Mouse (Mus musculus) cerebral cortex, adult 2 months (tissue): ENCODE measurements around the gene Trappc4.

Experiments
- WGBS: fragments of 180-500 bp; shearing (Covaris S2); methylation state at CpG from one replicate; pipeline ENCODE4 v1.1.7; 2018; 5-methylcytosine and 5-hydroxymethylcytosine counted together

Gene Trappc4

DNA sequence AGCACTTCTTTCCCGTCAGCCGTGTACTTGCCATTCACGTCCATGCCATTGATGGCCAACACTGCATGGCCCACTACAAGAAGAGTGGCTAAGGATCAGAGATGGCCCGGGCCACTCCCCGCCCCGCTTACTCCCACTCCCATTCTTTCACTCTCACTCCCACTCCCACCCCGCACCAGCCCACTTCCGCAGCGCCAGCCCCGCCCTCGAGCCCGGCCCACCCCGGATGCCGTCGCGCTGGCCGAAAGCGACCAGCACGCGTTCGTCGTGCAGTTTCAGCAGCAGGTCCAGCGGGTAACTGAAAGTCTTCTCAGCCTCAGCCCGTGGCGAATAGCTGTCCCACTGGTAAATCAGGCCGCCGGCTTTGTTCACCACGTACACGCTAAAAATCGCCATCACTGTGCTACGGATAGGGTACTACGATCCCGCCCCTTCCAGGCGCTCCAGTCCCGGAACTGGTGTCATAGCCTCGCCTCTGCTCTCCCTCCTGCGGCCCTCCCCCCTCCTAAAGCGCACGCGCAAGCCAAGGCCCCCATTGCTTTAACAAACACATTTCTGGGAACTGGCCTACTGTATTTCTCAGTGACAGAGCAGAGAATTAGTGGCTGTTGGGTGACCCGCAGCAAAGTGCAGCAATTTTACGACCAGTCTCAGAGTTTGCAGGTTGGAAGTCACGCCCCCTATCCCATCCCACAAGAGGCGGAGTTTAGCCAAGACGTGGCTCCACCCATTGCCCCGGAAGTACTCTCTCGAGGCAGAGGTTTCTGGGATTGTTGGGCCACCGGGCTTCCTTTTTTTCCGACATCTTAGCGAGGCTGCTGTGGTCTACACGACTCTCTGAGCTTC lies at the start of gene Trappc4, which contains the start of gene Rps25:
Trappc4 (minus strand) TSS at position 695 of the 846 bp plus-strand sequence.
Rps25 (plus strand) TSS at position 234 of the 846 bp plus-strand sequence.
- under 1% methylated on average over 51 of the region's 51 CpGs for WGBS

DNA sequence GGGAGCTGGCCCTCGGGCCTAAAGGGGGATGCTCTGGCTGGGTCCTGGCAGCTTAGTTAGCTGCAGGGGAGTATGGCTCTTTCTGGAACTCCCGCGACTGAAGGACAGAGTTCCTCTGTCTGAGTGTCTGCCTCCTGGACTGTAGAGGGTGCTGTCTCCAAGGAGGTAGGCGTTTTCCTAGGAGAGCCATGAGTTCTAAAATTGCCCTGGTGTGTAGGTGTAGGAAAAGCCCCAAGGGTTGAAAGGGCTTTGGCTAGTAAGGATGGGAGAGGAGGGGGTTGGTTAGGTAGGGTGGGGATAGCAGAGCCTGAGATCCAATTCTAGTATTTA lies 47.5 kb upstream of the Trappc4 start, which contains the start of gene Upk2:
Upk2 (minus strand) TSS at position 86 of the 330 bp plus-strand sequence.
- WGBS = 36% methylated on average over 4 of the region's 4 CpGs

- WGBS = 15% methylated on average over 14 of the region's 14 CpGs
These were observed 46.9 kb upstream of the Trappc4 start for GRCm38 (mm10) chr9:44454132-44454890.

DNA sequence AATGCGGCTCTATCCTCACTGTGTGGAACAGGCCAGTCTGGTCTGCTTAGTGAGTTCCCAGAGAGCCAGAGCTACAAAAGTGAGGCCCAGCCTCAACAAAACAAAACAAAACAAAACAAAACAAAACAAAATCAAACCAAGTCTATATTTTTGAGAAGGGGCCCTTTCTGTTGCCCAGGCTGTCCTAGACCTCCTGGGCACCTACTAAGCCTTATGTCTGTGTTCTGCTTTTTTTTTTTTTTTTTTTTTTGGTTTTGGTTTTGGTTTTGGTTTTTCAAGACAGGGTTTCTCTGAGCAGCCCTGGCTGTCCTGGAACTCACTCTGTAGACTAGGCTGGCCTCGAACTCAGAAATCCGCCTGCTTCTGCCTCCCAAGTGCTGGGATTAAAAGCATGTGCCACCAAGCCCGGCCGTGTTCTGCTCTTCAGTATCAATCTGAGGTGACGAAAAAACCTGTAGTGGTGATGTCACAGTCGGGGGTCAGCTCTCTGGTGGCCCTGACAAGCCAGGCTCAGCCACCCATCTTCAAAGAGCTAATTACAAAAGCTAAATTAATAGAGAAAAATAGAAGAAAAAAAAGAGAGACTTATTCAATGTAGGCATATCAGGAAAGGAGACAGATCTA lies 37.1 kb upstream of the Trappc4 start:
- 93% methylated on average over 7 of the region's 7 CpGs for WGBS

DNA sequence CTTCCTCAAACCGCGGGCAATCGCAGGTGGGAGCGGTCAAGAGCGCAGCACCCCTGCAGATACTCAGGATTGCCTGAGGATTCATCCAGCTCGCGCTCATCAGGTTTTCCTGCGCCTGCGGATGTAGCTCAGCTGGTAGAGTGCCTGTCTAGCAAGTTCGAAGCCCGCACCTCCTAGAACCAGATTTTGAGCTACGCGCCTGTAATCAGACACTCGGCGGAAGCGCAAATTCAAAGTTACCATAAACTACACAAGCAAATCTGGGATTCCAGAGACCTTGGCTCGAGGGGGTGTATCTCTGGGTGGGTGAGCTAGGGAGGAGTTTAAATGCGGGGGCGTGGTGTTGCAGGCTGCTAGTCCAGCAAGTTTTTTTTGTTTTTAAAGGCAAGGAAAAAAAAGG lies 33.6 kb upstream of the Trappc4 start, which contains the start of gene Foxr1:
Foxr1 (minus strand) TSS at position 176 of the 400 bp plus-strand sequence.
- WGBS = 85% methylated on average over 19 of the region's 19 CpGs

DNA sequence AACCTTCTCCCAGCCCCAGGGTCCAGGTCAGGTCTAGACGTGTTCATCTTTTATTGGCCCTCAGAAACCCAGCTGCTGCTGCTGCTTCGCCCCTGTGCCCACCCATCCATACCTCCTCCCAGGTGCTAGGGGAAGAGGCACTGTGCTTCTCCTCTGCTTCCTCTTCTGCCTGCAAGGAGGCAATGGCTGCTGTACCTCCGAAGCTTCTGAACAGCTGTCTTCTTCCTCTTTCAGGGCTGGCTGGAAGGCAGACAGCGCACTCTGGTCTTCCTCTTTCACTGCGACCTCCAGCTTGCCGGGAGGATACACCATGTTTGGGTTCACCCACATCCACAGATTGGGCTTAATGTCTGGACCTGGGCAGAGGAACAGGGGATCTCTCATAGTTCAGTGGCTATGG lies 28.3 kb upstream of the Trappc4 start:
- WGBS = 85% methylated on average over 6 of the region's 6 CpGs

GRCm38 (mm10) chr9:44432577-44433185 lies 25.3 kb upstream of the Trappc4 start:
- WGBS = 61% methylated on average over 5 of the region's 5 CpGs

GRCm38 (mm10) chr9:44423576-44423975 lies 16.2 kb upstream of the Trappc4 start:
- 87% methylated on average over 4 of the region's 4 CpGs for WGBS

GRCm38 (mm10) chr9:44420280-44420898 lies 13.0 kb upstream of the Trappc4 start:
- WGBS = 79% methylated on average over 5 of the region's 5 CpGs

- 94% methylated on average over 9 of the region's 9 CpGs for WGBS
These were observed 12.3 kb upstream of the Trappc4 start for GRCm38 (mm10) chr9:44419730-44420129.

DNA sequence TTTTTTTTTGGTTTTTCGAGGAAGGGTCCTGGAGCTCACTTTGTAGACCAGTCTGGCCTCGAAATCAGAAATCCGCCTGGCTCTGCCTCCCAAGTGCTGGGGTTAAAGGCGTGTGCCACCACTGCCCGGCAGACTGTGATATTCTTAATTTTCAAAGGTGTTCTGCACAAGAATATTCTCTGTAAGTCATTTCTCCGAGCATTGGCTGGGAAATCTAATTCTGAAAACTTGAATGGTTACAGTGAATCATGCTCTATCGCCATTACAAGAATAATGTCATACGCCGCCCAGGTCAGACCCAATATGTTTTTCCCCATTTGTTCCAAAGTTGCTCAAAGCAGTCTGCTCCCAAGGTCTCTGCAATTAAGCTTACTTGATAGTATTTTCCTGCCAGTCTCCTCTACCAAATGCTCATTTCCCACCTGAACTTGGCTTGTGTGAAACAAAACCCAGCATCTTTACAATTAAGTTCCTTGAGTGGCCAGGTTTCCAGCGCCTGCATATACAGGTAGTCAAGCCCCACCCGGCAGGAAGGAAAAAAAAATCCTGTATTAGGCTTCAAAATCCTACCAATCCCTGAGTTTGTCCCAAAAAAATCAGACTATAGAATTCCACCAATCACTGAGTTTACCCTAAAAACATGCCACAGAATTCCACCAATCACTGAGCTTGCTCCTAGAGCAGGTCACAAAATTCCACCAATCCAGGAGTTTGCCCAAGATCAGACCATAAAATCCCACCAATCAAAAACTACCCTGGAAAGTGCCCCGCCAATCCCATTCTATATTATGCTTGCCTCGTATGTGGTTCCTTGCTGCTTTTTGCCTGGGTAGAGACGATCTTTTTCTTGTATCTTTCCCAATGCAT lies 11.4 kb upstream of the Trappc4 start, which contains the start of gene Ccdc84:
Ccdc84 (minus strand) TSS at position 51 of the 867 bp plus-strand sequence.
- 60% methylated on average over 14 of the region's 14 CpGs for WGBS

DNA sequence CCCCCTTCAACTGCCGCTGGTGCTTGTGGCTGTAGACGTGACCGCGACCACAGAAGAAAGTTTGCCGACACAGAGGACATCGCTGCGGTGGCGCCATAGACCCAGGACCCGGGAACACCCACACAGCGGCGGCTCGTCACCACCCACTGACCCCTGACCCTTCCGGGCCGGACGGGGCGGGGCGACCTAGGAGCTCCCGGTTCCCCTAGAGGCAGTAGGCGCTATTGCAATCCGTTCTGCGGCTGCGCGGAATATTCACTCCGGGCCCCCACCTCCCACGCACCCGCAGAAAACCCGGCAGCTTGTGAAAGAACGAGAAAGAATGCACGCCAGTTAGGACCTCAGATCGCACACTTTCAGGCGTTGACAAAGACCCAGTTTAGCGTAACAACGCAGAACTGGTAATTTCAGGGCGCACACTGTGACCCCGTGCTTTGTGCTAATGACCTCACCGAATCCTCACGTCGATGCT lies 10.5 kb upstream of the Trappc4 start:
- under 1% methylated on average over 38 of the region's 38 CpGs for WGBS

GRCm38 (mm10) chr9:44417156-44417891 lies 9.9 kb upstream of the Trappc4 start:
- 5% methylated on average over 26 of the region's 26 CpGs for WGBS

GRCm38 (mm10) chr9:44412781-44413180 lies 5.4 kb upstream of the Trappc4 start:
- WGBS = 85% methylated on average over 2 of the region's 2 CpGs

DNA sequence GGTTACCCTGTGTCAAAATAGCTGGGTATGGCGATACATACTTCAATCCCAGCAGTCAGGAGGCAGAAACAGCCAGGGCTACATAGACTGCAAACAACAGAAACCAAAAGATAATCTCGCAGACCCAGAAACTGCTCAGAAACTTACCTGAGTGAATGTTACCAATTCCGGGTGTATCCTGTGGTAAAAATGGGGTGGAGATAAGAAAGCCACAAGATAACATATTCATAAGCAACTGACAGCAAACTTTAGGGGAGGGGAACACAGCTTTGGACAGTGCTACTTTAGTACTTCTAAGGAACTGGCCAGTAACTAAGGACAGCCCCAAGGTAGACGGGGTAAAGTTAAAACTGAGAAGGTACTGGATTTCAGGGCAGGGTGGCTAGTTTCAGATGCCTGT lies 4.9 kb upstream of the Trappc4 start:
- 85% methylated on average over 4 of the region's 4 CpGs for WGBS

DNA sequence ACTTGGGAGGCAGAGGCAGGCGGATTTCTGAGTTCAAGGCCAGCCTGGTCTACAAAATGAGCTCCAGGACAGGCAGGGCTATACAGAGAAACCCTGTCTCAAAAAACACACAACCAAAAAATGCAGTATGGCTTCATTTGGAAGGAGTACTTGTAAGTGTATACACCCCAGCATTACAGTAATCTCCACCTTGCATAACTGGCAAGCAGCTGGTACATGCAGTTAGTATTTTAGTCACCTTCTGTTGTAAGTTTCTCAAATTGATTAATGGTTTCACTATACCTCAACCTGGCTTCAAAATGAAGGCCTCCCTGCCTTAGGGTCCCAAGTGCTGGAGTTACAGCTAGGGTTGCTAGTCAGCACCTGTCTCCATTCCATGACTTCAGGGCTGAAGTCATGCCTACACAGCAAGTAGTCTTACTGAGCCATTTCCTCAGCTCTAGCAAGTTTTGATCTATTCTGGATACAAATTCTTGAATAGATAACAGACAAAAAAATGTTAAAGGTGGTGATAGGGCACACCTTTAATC lies 4.3 kb upstream of the Trappc4 start:
- WGBS = 84% methylated on average over 1 of the region's 1 CpGs

- WGBS = 70% methylated on average over 2 of the region's 2 CpGs
These were observed 3.4 kb upstream of the Trappc4 start for GRCm38 (mm10) chr9:44410647-44411336.

GRCm38 (mm10) chr9:44408693-44409092 lies 1.3 kb upstream of the Trappc4 start:
- 80% methylated on average over 9 of the region's 9 CpGs for WGBS

- 2% methylated on average over 24 of the region's 24 CpGs for WGBS
These were observed 325 bp upstream of the Trappc4 start for GRCm38 (mm10) chr9:44407752-44408097.
